Mouse (Mus musculus): Measurements from ENCODE around the gene Cog6.

DNA sequence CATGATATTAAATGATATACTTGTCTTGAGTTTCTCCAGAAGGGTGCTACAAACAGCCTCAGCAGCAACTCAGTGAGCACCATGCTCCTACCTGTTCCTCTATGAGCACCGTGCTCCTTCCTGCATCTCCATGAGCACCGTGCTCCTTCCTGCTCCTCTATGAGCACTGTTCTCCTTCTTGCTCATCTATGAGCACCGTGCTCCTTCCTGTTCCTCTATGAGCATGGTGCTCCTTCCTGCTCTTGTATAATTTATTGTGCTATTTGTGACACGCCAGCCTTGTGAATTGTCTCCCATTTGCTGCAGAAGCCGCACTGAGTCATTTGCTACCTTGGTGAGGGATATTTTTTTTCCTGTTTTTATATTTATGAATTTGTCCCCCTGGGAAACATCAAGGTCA, 69.6 kb downstream of the Cog6 start:
- TF ChIP-seq CTCF (IDR thresholded peaks at IDR 0.05; ENCODE audit: borderline replicate concordance, insufficient read depth, low read length) (no peak), POLR2A (IDR thresholded peaks at IDR 0.05; ENCODE audit: low read depth, low read length) (no peak)

Data from embryonic fibroblast, embryonic 13.5 days (primary cell).